Mouse (Mus musculus) NIH3T3 (cell line): ENCODE results near the gene Gm6268.

Source experiments
- DNase-seq: peaks from one replicate; pipeline ENCODE4 v3.0.0-alpha.2; 2012; ENCODE audit warnings: low read depth

Gene Gm6268

GRCm38 (mm10) chrX:36400980-36401379 is at the start of gene Gm6268:
Gene Gm6268 (plus strand): TSS chrX:36401280.
- DNase-seq = no peak

GRCm38 (mm10) chrX:36352446-36352845 is 48.6 kb upstream of the Gm6268 start:
- DNase-seq = peak; percentile 59

- no peak for DNase-seq
These were observed 15.7 kb upstream of the Gm6268 start for GRCm38 (mm10) chrX:36385340-36385739.

GRCm38 (mm10) chrX:36389971-36390370 is 11.1 kb upstream of the Gm6268 start:
- DNase-seq = peak; percentile 5

GRCm38 (mm10) chrX:36390503-36390902 is 10.6 kb upstream of the Gm6268 start:
- no peak for DNase-seq

- DNase-seq = no peak
These were observed 8.4 kb upstream of the Gm6268 start for GRCm38 (mm10) chrX:36392672-36393071.

GRCm38 (mm10) chrX:36393279-36393678 is 7.8 kb upstream of the Gm6268 start:
- DNase-seq = peak; percentile 48

- DNase-seq = no peak
These were observed 1.2 kb downstream of the Gm6268 start for GRCm38 (mm10) chrX:36402316-36402715.

GRCm38 (mm10) chrX:36419153-36419552 is 18.1 kb downstream of the Gm6268 start:
- no peak for DNase-seq

- DNase-seq = no peak
These were observed 33.9 kb downstream of the Gm6268 start for GRCm38 (mm10) chrX:36434993-36435392.

- DNase-seq = no peak
These were observed 36.9 kb downstream of the Gm6268 start for GRCm38 (mm10) chrX:36437932-36438331.
